ENCODE assay signal across 15 mouse cellular contexts in the genomic region with DNA sequence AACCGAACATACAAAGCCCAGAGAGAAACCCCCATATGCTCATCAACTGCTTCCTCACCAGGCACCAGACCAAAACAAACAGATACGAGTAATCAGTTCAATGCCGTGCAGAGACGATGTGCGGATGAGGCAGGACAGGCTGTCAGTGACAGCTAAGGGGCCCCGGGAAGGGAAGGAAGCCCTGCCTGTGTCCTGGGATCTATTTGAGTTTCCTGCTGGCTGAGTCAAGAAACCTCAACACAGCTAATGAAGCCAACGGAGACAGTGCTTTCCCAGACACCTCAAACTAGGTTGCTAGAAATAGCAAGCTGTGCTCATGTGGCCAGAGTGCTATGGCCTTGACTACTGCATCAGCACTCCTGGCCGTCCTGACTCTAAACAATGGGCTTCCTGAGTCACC. TPM values are rescaled to one million over a fixed set of nuclear protein-coding genes. Genes with fewer than 3 reads are reported as not detected.
DNase-seq lines count a peak whose midpoint lies in the region; ATAC-seq and TF ChIP-seq lines count a peak whose summit lies in the region.
"Had no signal": no experiment of that assay in that cellular context is flagged by ENCODE, and none has a peak within 500 bp of the region (broad histone marks: within the 10 kb centered on the region; RNA-seq: fewer than 3 reads in every experiment).

No protein-coding gene starts in this region.

- no peaks in the 10 kb centered on the region for H3K27me3 ChIP-seq in embryonic facial prominence, embryonic 14.5 days (replicated peaks; ENCODE audit: control insufficient read depth, insufficient read depth, low read length)
- H3K27me3 ChIP-seq in embryonic facial prominence, embryonic 10.5 days (replicated peaks; ENCODE audit: low read depth, poor library complexity, severe bottlenecking), result no peaks in the 10 kb centered on the region
- H3K27me3 ChIP-seq in limb, embryonic 14.5 days (ENCODE audit: control insufficient read depth, insufficient read depth, low read length), result no peaks in the 10 kb centered on the region
- no peaks in the 10 kb centered on the region for H3K27me3 ChIP-seq in limb, embryonic 10.5 days (ENCODE audit: low read depth, poor library complexity, severe bottlenecking)
- H3K27me3 ChIP-seq: intestine, embryonic 15.5 days; liver, embryonic 12.5 days; midbrain, embryonic 12.5 days had no signal

- H3K9me3 ChIP-seq in embryonic facial prominence, embryonic 14.5 days (ENCODE audit: control insufficient read depth, low read length), result no peaks in the 10 kb centered on the region
- H3K9me3 ChIP-seq in embryonic facial prominence, embryonic 10.5 days, result no peaks in the 10 kb centered on the region
- H3K9me3 ChIP-seq in limb, embryonic 14.5 days (ENCODE audit: control insufficient read depth, low read length), result no peaks in the 10 kb centered on the region
- no peaks in the 10 kb centered on the region for H3K9me3 ChIP-seq in limb, embryonic 10.5 days (replicated peaks)
- H3K9me3 ChIP-seq: forebrain, embryonic 10.5 days; G1E; intestine, embryonic 15.5 days; liver, embryonic 12.5 days; midbrain, embryonic 12.5 days had no signal

- peak; percentile 17 for DNase-seq in embryonic facial prominence, embryonic 14.5 days (ENCODE audit: low spot score)
- no peak for DNase-seq in embryonic facial prominence, embryonic 10.5 days (ENCODE audit: low spot score)
- DNase-seq in limb, embryonic 14.5 days (ENCODE audit: low spot score), result peak; percentile 35
- no peak for DNase-seq in limb, embryonic 10.5 days (ENCODE audit: low spot score)
- peak; percentile 12 to 47 for DNase-seq in lung, adult 18-20 months
- DNase-seq in lung, postnatal 4 days, result peak; percentile 60 to 86
- no peak for DNase-seq in thymus, postnatal 4 days
- no peak for DNase-seq in cerebellum, postnatal 36 days
- DNase-seq: cerebellum, postnatal 10 days had no signal

- no peak overlapping the region for H3K4me3 ChIP-seq in embryonic facial prominence, embryonic 14.5 days (ENCODE audit: low read depth, low read length)
- H3K4me3 ChIP-seq in embryonic facial prominence, embryonic 10.5 days, result no peak overlapping the region
- no peak overlapping the region for H3K4me3 ChIP-seq in limb, embryonic 14.5 days (replicated peaks; ENCODE audit: low read length)
- no peak overlapping the region for H3K4me3 ChIP-seq in limb, embryonic 10.5 days
- H3K4me3 ChIP-seq: forebrain, embryonic 10.5 days; intestine, embryonic 15.5 days; liver, embryonic 12.5 days; midbrain, embryonic 12.5 days; myocyte had no signal

- no peak for ATAC-seq in embryonic facial prominence, embryonic 14.5 days (ENCODE audit: low read depth)
- ATAC-seq in limb, embryonic 14.5 days (ENCODE audit: low FRiP score, low read depth), result no peak
- ATAC-seq: intestine, embryonic 15.5 days; liver, embryonic 12.5 days had no signal

- no peak overlapping the region for H3K9ac ChIP-seq in embryonic facial prominence, embryonic 14.5 days (ENCODE audit: low read depth, low read length)
- H3K9ac ChIP-seq in limb, embryonic 14.5 days (ENCODE audit: low read depth, low read length, severe bottlenecking), result no peak overlapping the region
- H3K9ac ChIP-seq: intestine, embryonic 15.5 days; liver, embryonic 12.5 days; midbrain, embryonic 12.5 days had no signal

- TF ChIP-seq POLR2A in limb, embryonic 14.5 days (IDR thresholded peaks at IDR 0.05; ENCODE audit: borderline replicate concordance, extremely low read depth, insufficient read depth, insufficient read length), result no peak

- H3K27ac ChIP-seq in embryonic facial prominence, embryonic 14.5 days (replicated peaks; ENCODE audit: low read depth, low read length), result no peak overlapping the region
- no peak overlapping the region for H3K27ac ChIP-seq in embryonic facial prominence, embryonic 10.5 days (replicated peaks)
- H3K27ac ChIP-seq in limb, embryonic 14.5 days (replicated peaks; ENCODE audit: low read depth, low read length), result no peak overlapping the region
- H3K27ac ChIP-seq in limb, embryonic 10.5 days, result no peak overlapping the region
- H3K27ac ChIP-seq: forebrain, embryonic 10.5 days; intestine, embryonic 15.5 days; liver, embryonic 12.5 days; midbrain, embryonic 12.5 days had no signal

- H3K4me1 ChIP-seq in embryonic facial prominence, embryonic 14.5 days (ENCODE audit: control insufficient read depth, insufficient read depth, low read length), result peaks cover 8% of the 10 kb centered on the region; the same call in 1 of the 2 replicates
- H3K4me1 ChIP-seq in embryonic facial prominence, embryonic 10.5 days, result peaks cover 14% of the 10 kb centered on the region
- H3K4me1 ChIP-seq in limb, embryonic 14.5 days (ENCODE audit: control insufficient read depth, insufficient read depth, low read length), result no peaks in the 10 kb centered on the region
- peaks cover 13% of the 10 kb centered on the region for H3K4me1 ChIP-seq in limb, embryonic 10.5 days
- H3K4me1 ChIP-seq: forebrain, embryonic 10.5 days; liver, embryonic 12.5 days; midbrain, embryonic 12.5 days had no signal

- WGBS in embryonic facial prominence, embryonic 14.5 days, result 54% methylated on average over 8 of the region's 8 CpGs
- WGBS in embryonic facial prominence, embryonic 10.5 days, result 75% methylated on average over 8 of the region's 8 CpGs
- WGBS in limb, embryonic 14.5 days, result 57% methylated on average over 8 of the region's 8 CpGs
- 76% methylated on average over 8 of the region's 8 CpGs for WGBS in limb, embryonic 10.5 days

- H3K36me3 ChIP-seq in embryonic facial prominence, embryonic 14.5 days (ENCODE audit: control insufficient read depth, insufficient read depth, low read length), result no peaks in the 10 kb centered on the region
- no peaks in the 10 kb centered on the region for H3K36me3 ChIP-seq in embryonic facial prominence, embryonic 10.5 days (replicated peaks)
- H3K36me3 ChIP-seq in limb, embryonic 14.5 days (ENCODE audit: control insufficient read depth, insufficient read depth, low read length), result no peaks in the 10 kb centered on the region
- H3K36me3 ChIP-seq in limb, embryonic 10.5 days, result no peaks in the 10 kb centered on the region
- H3K36me3 ChIP-seq: forebrain, embryonic 10.5 days; G1E; intestine, embryonic 15.5 days; liver, embryonic 12.5 days; midbrain, embryonic 12.5 days had no signal

- no peak overlapping the region for H3K4me2 ChIP-seq in embryonic facial prominence, embryonic 14.5 days (ENCODE audit: low read depth, low read length)
- no peak overlapping the region for H3K4me2 ChIP-seq in limb, embryonic 14.5 days (replicated peaks; ENCODE audit: low read depth, low read length, severe bottlenecking)
- H3K4me2 ChIP-seq: intestine, embryonic 15.5 days; liver, embryonic 12.5 days; midbrain, embryonic 12.5 days had no signal

RNA-seq across cellular contexts. Expression of a gene that starts 26.6 kb away (rescaled TPM):
- polyA plus RNA-seq in embryonic facial prominence, embryonic 14.5 days (2014; fragmentation: Nextera tagmentation; extraction: Ambion mirVana), result 1.6 and 2.2 TPM in 2 replicates
- 2.1 and 2.4 TPM in 2 replicates for polyA plus RNA-seq in embryonic facial prominence, embryonic 10.5 days (2016; fragmentation: Nextera tagmentation; extraction: Ambion mirVana)
- 1.4 TPM in 2 replicates for polyA plus RNA-seq in limb, embryonic 14.5 days (2012; rRNA removed)
- 1.6 and 2.1 TPM in 2 replicates for polyA plus RNA-seq in limb, embryonic 14.5 days (2014; fragmentation: Nextera tagmentation; extraction: Ambion mirVana)
- 1.0 and 1.1 TPM in 2 replicates for polyA plus RNA-seq in limb, embryonic 10.5 days (2016; fragmentation: Nextera tagmentation; extraction: Ambion mirVana)
- polyA plus RNA-seq: G1E had no signal

RNA-seq across cellular contexts. Expression of a gene that starts 43.4 kb away (rescaled TPM):
- polyA plus RNA-seq in embryonic facial prominence, embryonic 14.5 days (2014; fragmentation: Nextera tagmentation; extraction: Ambion mirVana), result 33.3 and 37.8 TPM in 2 replicates
- polyA plus RNA-seq in embryonic facial prominence, embryonic 10.5 days (2016; fragmentation: Nextera tagmentation; extraction: Ambion mirVana), result 48.3 and 51.5 TPM in 2 replicates
- 21.7 and 26.1 TPM in 2 replicates for polyA plus RNA-seq in limb, embryonic 14.5 days (2012; rRNA removed)
- 34.6 TPM in 2 replicates for polyA plus RNA-seq in limb, embryonic 14.5 days (2014; fragmentation: Nextera tagmentation; extraction: Ambion mirVana)
- 50.1 and 55.7 TPM in 2 replicates for polyA plus RNA-seq in limb, embryonic 10.5 days (2016; fragmentation: Nextera tagmentation; extraction: Ambion mirVana)

RNA-seq across cellular contexts. Expression of a gene that starts 54.9 kb away (rescaled TPM):
- polyA plus RNA-seq in embryonic facial prominence, embryonic 14.5 days (2014; fragmentation: Nextera tagmentation; extraction: Ambion mirVana), result 8.0 and 9.2 TPM in 2 replicates
- polyA plus RNA-seq in embryonic facial prominence, embryonic 10.5 days (2016; fragmentation: Nextera tagmentation; extraction: Ambion mirVana), result 7.8 and 8.7 TPM in 2 replicates
- 5.4 and 9.2 TPM in 2 replicates for polyA plus RNA-seq in limb, embryonic 14.5 days (2012; rRNA removed)
- 4.7 and 7.2 TPM in 2 replicates for polyA plus RNA-seq in limb, embryonic 14.5 days (2014; fragmentation: Nextera tagmentation; extraction: Ambion mirVana)
- 5.3 and 7.5 TPM in 2 replicates for polyA plus RNA-seq in limb, embryonic 10.5 days (2016; fragmentation: Nextera tagmentation; extraction: Ambion mirVana)

Comparison
In these comparisons a context has a peak if more than half of its experiments do, and no peak if none do; other contexts are left out.
1. DNase-seq: peak in embryonic facial prominence, embryonic 14.5 days (single experiment), limb, embryonic 14.5 days (single experiment), lung, adult 18-20 months (2 of 2) and lung, postnatal 4 days (2 of 2); none in embryonic facial prominence, embryonic 10.5 days (single experiment), limb, embryonic 10.5 days (single experiment), thymus, postnatal 4 days (single experiment) and cerebellum, postnatal 36 days (0 of 2).